Mouse (Mus musculus) liver, embryonic 11.5 days (tissue): ENCODE data around the gene Atg16l1. TPM values are rescaled to one million over a fixed set of nuclear protein-coding genes. Genes with fewer than 3 reads are reported as not detected.

ENCODE experiments used
- ATAC-seq: fragments of 200-750 bp; cut with Nextera tagmentation; replicated peaks from 2 replicates; pipeline ENCODE4 v1.8.0; 2017; ENCODE audit warnings: moderate number of reproducible peaks, mild to moderate bottlenecking, moderate TSS enrichment, moderate library complexity; ENCODE audit not compliant: low FRiP score
- DNase-seq: peaks from one replicate; pipeline ENCODE4 v3.0.0-alpha.2; 2017; ENCODE audit warnings: low spot score
- H3K27ac ChIP-seq: fragments of 300-500 bp; sonication (generic); 2 replicates; pipeline ENCODE4 v1.5.1; 2014; ENCODE audit warnings: mild to moderate bottlenecking, low read depth, low read length, control low read depth
- H3K27me3 ChIP-seq: fragments of 300-500 bp; sonication (generic); replicated peaks from 2 replicates; pipeline ENCODE4 v1.6.1; 2014; ENCODE audit warnings: low read length, mixed read lengths; ENCODE audit not compliant: control insufficient read depth, insufficient read depth
- H3K36me3 ChIP-seq: fragments of 300-500 bp; sonication (generic); 2 replicates; pipeline ENCODE4 v1.6.1; 2014; ENCODE audit warnings: mild to moderate bottlenecking, low read length, moderate library complexity, mixed read lengths; ENCODE audit not compliant: control insufficient read depth, insufficient read depth
- H3K4me1 ChIP-seq: fragments of 300-500 bp; sonication (generic); replicated peaks from 2 replicates; pipeline ENCODE4 v1.6.1; 2014; ENCODE audit warnings: low read length, mixed read lengths; ENCODE audit not compliant: control insufficient read depth, insufficient read depth
- H3K4me2 ChIP-seq: fragments of 300-500 bp; sonication (generic); 2 replicates; pipeline ENCODE4 v1.6.1; 2014; ENCODE audit warnings: mild to moderate bottlenecking, control low read depth, moderate library complexity
- H3K4me3 ChIP-seq: fragments of 300-500 bp; sonication (generic); 2 replicates; pipeline ENCODE4 v1.5.1; 2014; ENCODE audit warnings: low read depth, low read length, control low read depth
- H3K9ac ChIP-seq: fragments of 300-500 bp; sonication (generic); 2 replicates; pipeline ENCODE4 v1.6.1; 2014; ENCODE audit warnings: low read depth, low read length, control low read depth
- H3K9me3 ChIP-seq: fragments of 300-500 bp; sonication (generic); 2 replicates; pipeline ENCODE4 v1.6.1; 2016; ENCODE audit warnings: low read length, inconsistent platforms, mixed read lengths; ENCODE audit not compliant: control insufficient read depth
- WGBS: fragments of 180-500 bp; shearing (Covaris S2); extraction: QIAGEN DNeasy Blood & Tissue Kit; methylation state at CpG from one replicate; pipeline ENCODE4 v1.1.7; 2014; 5-methylcytosine and 5-hydroxymethylcytosine counted together
- polyA plus RNA-seq: library from polyadenylated mRNA; unstranded; fragments of >200 nt; fragmentation: Nextera tagmentation; extraction: Ambion mirVana; gene quantifications from 2 replicates; pipeline ENCODE4 v1.2.1, GENCODE M21; 2014

Gene Atg16l1
- polyA plus RNA-seq, 1 experiment from 2014 or later: 29.4 TPM

DNA sequence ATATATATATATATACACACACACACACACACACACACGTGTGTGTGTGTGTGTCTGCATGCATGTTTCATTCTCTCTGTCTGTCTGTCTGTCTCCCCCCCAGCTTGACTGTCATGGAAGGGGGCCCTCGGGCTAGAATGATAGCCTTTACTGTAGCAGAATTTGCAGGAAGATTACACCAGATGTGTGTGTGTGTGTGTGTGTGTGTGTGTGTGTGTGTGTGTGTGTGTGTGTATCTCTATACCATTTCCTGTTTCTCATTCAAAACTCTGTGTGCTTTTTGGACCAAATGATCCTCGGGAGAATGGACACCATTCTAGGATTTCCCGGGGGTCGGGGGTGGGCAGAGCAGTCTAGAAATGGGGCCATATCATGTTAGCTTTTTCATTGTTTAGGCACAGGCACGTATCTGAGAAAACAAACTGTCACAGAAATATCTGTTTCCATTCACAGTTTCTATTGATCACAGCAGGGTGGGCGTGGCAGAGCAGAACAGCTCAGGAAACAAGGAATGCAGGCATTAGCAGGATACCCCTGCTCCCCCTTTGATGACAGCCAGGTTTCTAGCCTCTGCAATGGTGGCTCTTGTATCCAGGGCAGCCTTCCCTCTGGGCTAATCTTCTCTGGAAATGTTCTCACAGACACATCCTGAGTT, 73.4 kb downstream of the Atg16l1 start:
- Histone ChIP-seq H3K9me3 (no peaks in the 10 kb centered on the region), H3K27ac (no peak overlapping the region), H3K27me3 (no peaks in the 10 kb centered on the region), H3K4me1 (peaks cover 7% of the 10 kb centered on the region; the same call in 1 of the 2 replicates), H3K36me3 (no peaks in the 10 kb centered on the region), H3K4me3 (no peak overlapping the region), H3K4me2 (no peak overlapping the region), H3K9ac (no peak overlapping the region)
- 46% methylated on average over 7 of the region's 7 CpGs for WGBS
- DNase-seq (no peak), ATAC-seq (no peak)

GRCm38 (mm10) chr1:87829621-87830211, 74.0 kb downstream of the Atg16l1 start:
- Histone ChIP-seq H3K36me3 (no peaks in the 10 kb centered on the region), H3K4me3 (no peak overlapping the region), H3K27ac (no peak overlapping the region), H3K27me3 (no peaks in the 10 kb centered on the region), H3K9ac (no peak overlapping the region), H3K4me2 (no peak overlapping the region), H3K4me1 (peaks cover 7% of the 10 kb centered on the region; the same call in 1 of the 2 replicates), H3K9me3 (no peaks in the 10 kb centered on the region)
- no peak for DNase-seq
- ATAC-seq: no peak
- WGBS: 42% methylated on average over 6 of the region's 6 CpGs

DNA sequence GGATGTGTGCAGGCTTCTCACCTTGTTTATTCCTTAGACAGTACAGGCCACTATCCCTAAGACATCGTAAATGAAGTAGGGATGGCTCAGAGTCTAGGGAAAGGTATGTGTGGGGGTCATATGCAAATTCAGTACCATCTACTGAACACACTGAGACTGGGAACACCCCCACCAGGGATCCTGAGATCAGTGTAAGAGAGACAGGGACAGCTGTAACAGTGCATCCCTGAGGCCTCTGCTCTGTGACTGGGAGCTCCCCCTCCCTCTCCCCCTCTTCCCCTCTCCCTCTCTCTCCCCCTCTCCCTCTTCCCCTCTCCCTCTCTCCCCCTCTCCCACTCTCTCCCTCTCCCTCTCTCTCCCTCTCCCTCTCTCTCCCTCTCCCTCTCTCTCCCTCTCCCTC, 80.8 kb downstream of the Atg16l1 start:
- WGBS: 83% methylated on average over 1 of the region's 1 CpGs

DNA sequence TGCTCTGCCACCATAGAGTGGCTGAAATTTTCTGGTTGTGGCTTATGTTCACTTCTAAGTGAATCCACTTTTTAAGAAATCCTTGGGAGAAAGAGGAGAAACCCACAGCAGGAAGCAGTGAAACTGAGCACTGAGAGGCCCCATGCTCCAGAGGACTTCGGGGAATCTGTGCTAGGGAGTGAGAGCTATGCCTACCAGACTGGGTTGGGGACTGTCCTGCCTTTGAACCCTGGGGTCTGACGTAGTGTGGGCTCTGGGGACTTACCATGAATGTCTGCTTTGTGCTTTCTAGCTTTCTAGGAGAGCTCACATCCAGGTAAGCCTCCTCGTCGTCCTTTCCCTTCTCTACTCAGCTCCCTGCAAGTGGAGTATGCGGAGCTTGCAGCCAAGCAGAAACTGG, 81.3 kb downstream of the Atg16l1 start:
- DNase-seq (no peak), ATAC-seq (no peak)
- no peak overlapping the region for H3K9ac ChIP-seq
- H3K36me3 ChIP-seq: no peaks in the 10 kb centered on the region
- H3K9me3 ChIP-seq: no peaks in the 10 kb centered on the region
- H3K27ac ChIP-seq: no peak overlapping the region
- H3K4me1 ChIP-seq: no peaks in the 10 kb centered on the region
- no peak overlapping the region for H3K4me3 ChIP-seq
- no peaks in the 10 kb centered on the region for H3K27me3 ChIP-seq
- no peak overlapping the region for H3K4me2 ChIP-seq
- 54% methylated on average over 5 of the region's 5 CpGs for WGBS

More for the DNA sequence above, 80.8 kb downstream of the Atg16l1 start:
- H3K4me3 ChIP-seq: no peak overlapping the region
- H3K36me3 ChIP-seq: no peaks in the 10 kb centered on the region
- no peak overlapping the region for H3K4me2 ChIP-seq
- no peaks in the 10 kb centered on the region for H3K27me3 ChIP-seq
- H3K4me1 ChIP-seq: no peaks in the 10 kb centered on the region
- H3K9me3 ChIP-seq: no peaks in the 10 kb centered on the region
- no peak overlapping the region for H3K27ac ChIP-seq
- H3K9ac ChIP-seq: no peak overlapping the region
- no peak for ATAC-seq
- DNase-seq: no peak

DNA sequence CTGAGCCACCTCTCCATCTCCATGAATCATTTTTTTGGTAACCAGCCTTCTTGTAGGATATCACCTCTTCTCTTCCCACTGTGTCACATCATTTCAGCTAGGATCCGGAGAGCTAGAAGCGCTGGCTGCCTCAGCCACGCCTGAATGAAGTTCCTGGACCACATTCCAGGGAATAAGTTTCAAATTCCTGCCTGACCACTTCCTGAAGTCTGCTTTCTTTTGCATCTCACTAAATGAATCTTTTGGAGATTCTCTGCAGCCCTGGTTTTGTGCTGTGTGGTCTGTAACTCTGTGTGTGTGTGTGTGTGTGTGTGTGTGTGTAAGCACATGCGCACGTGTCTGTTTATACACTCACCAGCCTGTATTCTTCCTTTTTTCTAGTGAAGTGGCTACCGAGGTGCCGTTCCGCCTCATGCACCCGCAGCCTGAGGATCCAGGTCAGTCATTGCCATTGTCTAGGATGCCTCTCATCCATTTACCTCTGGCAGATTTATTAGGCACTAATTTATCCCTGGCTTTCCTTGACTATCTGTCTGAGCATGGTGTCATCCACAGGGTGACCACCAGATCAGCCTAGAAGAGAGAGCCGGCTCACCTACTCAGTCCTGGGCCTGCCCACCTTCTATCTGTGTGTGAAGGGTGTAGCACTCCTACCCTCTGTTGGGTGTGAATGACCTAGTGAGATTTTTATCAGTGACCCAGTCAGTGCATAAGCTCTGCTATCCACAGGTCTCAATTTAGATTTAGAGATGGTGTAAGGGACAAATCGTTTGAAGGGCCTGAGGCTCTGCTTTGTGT, 84.9 kb downstream of the Atg16l1 start:
- no peak overlapping the region for H3K4me3 ChIP-seq
- no peaks in the 10 kb centered on the region for H3K9me3 ChIP-seq
- H3K4me1 ChIP-seq: no peaks in the 10 kb centered on the region
- 73% methylated on average over 11 of the region's 11 CpGs for WGBS
- ATAC-seq (no peak), DNase-seq (no peak)
- H3K4me2 ChIP-seq: no peak overlapping the region
- no peak overlapping the region for H3K27ac ChIP-seq
- no peaks in the 10 kb centered on the region for H3K27me3 ChIP-seq
- no peak overlapping the region for H3K9ac ChIP-seq
- no peaks in the 10 kb centered on the region for H3K36me3 ChIP-seq

Other genes with a start within 250 kb of the Atg16l1 start
- gene Neu2, start 246.0 kb upstream of the Atg16l1 start, polyA plus RNA-seq: 0.16 and 0.60 TPM in 2 replicates
- 2.1 and 2.4 TPM in 2 replicates for gene Ngef, start 182.0 kb upstream of the Atg16l1 start, polyA plus RNA-seq
- gene Inpp5d, start 135.6 kb upstream of the Atg16l1 start, polyA plus RNA-seq: 30.8 and 31.0 TPM in 2 replicates
- 3.0 and 3.3 TPM in 2 replicates for gene Sag, start 47.8 kb downstream of the Atg16l1 start, polyA plus RNA-seq
- gene Dgkd, start 97.4 kb downstream of the Atg16l1 start, polyA plus RNA-seq: 33.5 and 33.7 TPM in 2 replicates